Mouse (Mus musculus): Measurements from ENCODE around the gene Eppin. TPM values are rescaled to one million over a fixed set of nuclear protein-coding genes. Genes with fewer than 3 reads are reported as not detected.

Eppin gene
- total and polyA plus RNA-seq, 3 experiments: not detected

GRCm38 (mm10) chr2:164567460-164567859 lies 25.9 kb downstream of the Eppin start:
- Histone ChIP-seq H3K27me3 (replicated peaks) (peaks cover 91% of the 10 kb centered on the region), H3K9ac (ENCODE audit: insufficient read depth, low read depth) (no peak overlapping the region), H3K4me2 (ENCODE audit: insufficient read depth, low read depth, poor library complexity, severe bottlenecking) (no peak overlapping the region), H3K27ac (ENCODE audit: insufficient read depth, low read depth) (no peak overlapping the region), H3K36me3 (replicated peaks in 1 of 2; ENCODE audit: control insufficient read depth in 1 of 2, insufficient read depth in 1 of 2, low read length in 1 of 2) (no peaks in the 10 kb centered on the region), H3K4me3 (replicated peaks in 1 of 3; ENCODE audit: low read depth in 2 of 3, low read length in 2 of 3, poor library complexity in 1 of 3) (no peak overlapping the region), H3K79me2 (replicated peaks; ENCODE audit: control insufficient read depth, extremely low read depth, insufficient read depth, poor library complexity, severe bottlenecking) (no peaks in the 10 kb centered on the region), H3K9me3 (replicated peaks; ENCODE audit: low read length) (peaks cover 14% of the 10 kb centered on the region), H3K4me1 (ENCODE audit: control insufficient read depth in 1 of 2, insufficient read depth in 2 of 2) (no peaks in the 10 kb centered on the region)
- in situ Hi-C loops (cut with MboI; ENCODE audit: low pct_ligation_motif_present, low pct_unique_long_range_greater_than_20kb, low sequenced_read_pairs) (no loop called here), dilution Hi-C loops (cut with MboI; ENCODE audit: extremely low pct_ligation_motif_present, extremely low pct_unique_long_range_greater_than_20kb, low sequenced_read_pairs) (no loop called here)
- TF ChIP-seq MXI1 (IDR thresholded peaks at IDR 0.05; ENCODE audit: low read depth, low read length) (no peak), E2F4 (IDR thresholded peaks at IDR 0.05; ENCODE audit: insufficient replicate concordance, low read depth, low read length) (no peak), SIN3A (IDR thresholded peaks at IDR 0.05; ENCODE audit: low read length) (no peak), JUND (conservative IDR thresholded peaks at IDR 0.05; ENCODE audit: low read depth, low read length) (no peak), BHLHE40 (IDR thresholded peaks at IDR 0.05; ENCODE audit: low read depth, low read length) (no peak), IRF4 (IDR thresholded peaks at IDR 0.05; ENCODE audit: low read depth, low read length) (no peak), CHD2 (IDR thresholded peaks at IDR 0.05; ENCODE audit: low read length) (no peak), USF2 (conservative IDR thresholded peaks at IDR 0.05; ENCODE audit: low read depth, low read length) (no peak), PAX5 (IDR thresholded peaks at IDR 0.05; ENCODE audit: low read length) (no peak), EP300 (IDR thresholded peaks at IDR 0.05; ENCODE audit: low read length) (no peak), KAT2A (IDR thresholded peaks at IDR 0.05; ENCODE audit: insufficient replicate concordance, low read length) (no peak), ZKSCAN1 (IDR thresholded peaks at IDR 0.05; ENCODE audit: borderline replicate concordance, low read depth, low read length) (no peak), GABPA (IDR thresholded peaks at IDR 0.05; ENCODE audit: insufficient replicate concordance, low read depth, low read length) (no peak), RAD21 (IDR thresholded peaks at IDR 0.05; ENCODE audit: low read depth, low read length) (no peak), MEF2A (IDR thresholded peaks at IDR 0.05; ENCODE audit: borderline replicate concordance, low read depth, low read length) (no peak), ZMIZ1 (IDR thresholded peaks at IDR 0.05; ENCODE audit: low read depth, low read length) (no peak), SMC3 (IDR thresholded peaks at IDR 0.05; ENCODE audit: low read depth, low read length) (no peak)
- DNase-seq (ENCODE audit: extremely low read depth): no peak

GRCm38 (mm10) chr2:164566997-164567396 lies 26.4 kb downstream of the Eppin start:
- H3K36me3 ChIP-seq (replicated peaks in 1 of 2; ENCODE audit: control insufficient read depth in 1 of 2, insufficient read depth in 1 of 2, low read length in 1 of 2): no peaks in the 10 kb centered on the region
- H3K4me2 ChIP-seq (ENCODE audit: insufficient read depth, low read depth, poor library complexity, severe bottlenecking): no peak overlapping the region
- peaks cover 14% of the 10 kb centered on the region for H3K9me3 ChIP-seq (replicated peaks; ENCODE audit: low read length)
- no peak overlapping the region for H3K9ac ChIP-seq (ENCODE audit: insufficient read depth, low read depth)
- peaks cover 91% of the 10 kb centered on the region for H3K27me3 ChIP-seq (replicated peaks)
- TF ChIP-seq POLR2A (IDR thresholded peaks at IDR 0.05; ENCODE audit: low read depth, low read length) (no peak), SMC3 (IDR thresholded peaks at IDR 0.05; ENCODE audit: low read depth, low read length) (no peak), CTCF (conservative IDR thresholded peaks at IDR 0.05 in 1 of 2, IDR thresholded peaks at IDR 0.05 in 1 of 2; ENCODE audit: low read depth in 2 of 2, low read length in 2 of 2) (peak; percentile 18 to 40; a peak in 2 of 4 replicates)
- no peaks in the 10 kb centered on the region for H3K79me2 ChIP-seq (replicated peaks; ENCODE audit: control insufficient read depth, extremely low read depth, insufficient read depth, poor library complexity, severe bottlenecking)
- no peak for DNase-seq (ENCODE audit: extremely low read depth)
- in situ Hi-C loops (cut with MboI; ENCODE audit: low pct_ligation_motif_present, low pct_unique_long_range_greater_than_20kb, low sequenced_read_pairs): no loop called here
- dilution Hi-C loops (cut with MboI; ENCODE audit: extremely low pct_ligation_motif_present, extremely low pct_unique_long_range_greater_than_20kb, low sequenced_read_pairs): no loop called here
- no peak overlapping the region for H3K4me3 ChIP-seq (replicated peaks in 1 of 3; ENCODE audit: low read depth in 2 of 3, low read length in 2 of 3, poor library complexity in 1 of 3)
- H3K4me1 ChIP-seq (ENCODE audit: control insufficient read depth in 1 of 2, insufficient read depth in 2 of 2): no peaks in the 10 kb centered on the region
- H3K27ac ChIP-seq (ENCODE audit: insufficient read depth, low read depth): no peak overlapping the region
